Mouse (Mus musculus) forebrain, embryonic 11.5 days (tissue): ENCODE data around the gene Efnb3. TPM values are rescaled to one million over a fixed set of nuclear protein-coding genes. Genes with fewer than 3 reads are reported as not detected.
A peak's percentile ranks its signal among the peaks of the same experiment; 100 is the strongest.

Experiments
- ATAC-seq: fragments of 200-750 bp; cut with Nextera tagmentation; replicated peaks from 2 replicates; pipeline ENCODE4 v1.8.0; 2017; ENCODE audit warnings: moderate TSS enrichment; ENCODE audit not compliant: low FRiP score
- DNase-seq: peaks from one replicate; pipeline ENCODE4 v3.0.0-alpha.2; 2017; ENCODE audit warnings: low spot score
- H3K27ac ChIP-seq: fragments of 300-500 bp; sonication (generic); 2 replicates; pipeline ENCODE4 v1.5.1; 2014; ENCODE audit warnings: low read depth, low read length
- H3K27me3 ChIP-seq: fragments of 300-500 bp; sonication (generic); 2 replicates; pipeline ENCODE4 v1.6.1; 2014; ENCODE audit warnings: mild to moderate bottlenecking, low read length, mixed read lengths; ENCODE audit not compliant: control insufficient read depth, insufficient read depth
- H3K36me3 ChIP-seq: fragments of 300-500 bp; sonication (generic); 2 replicates; pipeline ENCODE4 v1.6.1; 2014; ENCODE audit warnings: mild to moderate bottlenecking, low read length, moderate library complexity, mixed read lengths; ENCODE audit not compliant: control insufficient read depth, insufficient read depth
- H3K4me1 ChIP-seq: fragments of 300-500 bp; sonication (generic); replicated peaks from 2 replicates; pipeline ENCODE4 v1.6.1; 2014; ENCODE audit warnings: low read length, mixed read lengths; ENCODE audit not compliant: control insufficient read depth, insufficient read depth
- H3K4me2 ChIP-seq: fragments of 300-500 bp; sonication (generic); 2 replicates; pipeline ENCODE4 v1.6.1; 2014; ENCODE audit warnings: low read depth, mild to moderate bottlenecking, low read length, moderate library complexity, mixed read lengths; ENCODE audit not compliant: severe bottlenecking
- H3K4me3 ChIP-seq: fragments of 300-500 bp; sonication (generic); 2 replicates; pipeline ENCODE4 v1.5.1; 2014; ENCODE audit warnings: low read depth, low read length
- H3K9ac ChIP-seq: fragments of 300-500 bp; sonication (generic); 2 replicates; pipeline ENCODE4 v1.6.1; 2014; ENCODE audit warnings: low read length
- H3K9me3 ChIP-seq: fragments of 300-500 bp; sonication (generic); 2 replicates; pipeline ENCODE4 v1.6.1; 2016; ENCODE audit warnings: low read length, mixed read lengths; ENCODE audit not compliant: control insufficient read depth
- WGBS: fragments of 180-500 bp; shearing (Covaris S2); extraction: QIAGEN DNeasy Blood & Tissue Kit; methylation state at CpG from one replicate; pipeline ENCODE4 v1.1.7; 2014; 5-methylcytosine and 5-hydroxymethylcytosine counted together
- polyA plus RNA-seq: library from polyadenylated mRNA; unstranded; fragments of >200 nt; fragmentation: Nextera tagmentation; extraction: Ambion mirVana; gene quantifications from 2 replicates; pipeline ENCODE4 v1.2.1, GENCODE M21; 2014

Gene Efnb3
- polyA plus RNA-seq, 1 experiment from 2014 or later = 13.1 TPM

- DNase-seq (no peak), ATAC-seq (no peak)
These were observed 34.3 kb downstream of the Efnb3 start for GRCm38 (mm10) chr11:69525661-69526060.

GRCm38 (mm10) chr11:69523651-69524050, 36.4 kb downstream of the Efnb3 start:
- Histone ChIP-seq H3K4me3 (no peak overlapping the region), H3K9me3 (no peaks in the 10 kb centered on the region), H3K36me3 (no peaks in the 10 kb centered on the region), H3K4me1 (peaks cover 4% of the 10 kb centered on the region; the same call in 1 of the 2 replicates), H3K27me3 (no peaks in the 10 kb centered on the region), H3K27ac (no peak overlapping the region), H3K9ac (no peak overlapping the region), H3K4me2 (no peak overlapping the region)
- DNase-seq (no peak), ATAC-seq (no peak)
- 88% methylated on average over 4 of the region's 4 CpGs for WGBS

More at GRCm38 (mm10) chr11:69525661-69526060, 34.3 kb downstream of the Efnb3 start:
- Histone ChIP-seq H3K4me3 (no peak overlapping the region), H3K4me2 (no peak overlapping the region), H3K27ac (no peak overlapping the region), H3K4me1 (peaks cover 4% of the 10 kb centered on the region; the same call in 1 of the 2 replicates), H3K9me3 (no peaks in the 10 kb centered on the region), H3K9ac (no peak overlapping the region), H3K27me3 (no peaks in the 10 kb centered on the region), H3K36me3 (no peaks in the 10 kb centered on the region)
- WGBS = 86% methylated on average over 9 of the region's 9 CpGs

GRCm38 (mm10) chr11:69521526-69522149, 38.4 kb downstream of the Efnb3 start:
- no peak overlapping the region for H3K4me2 ChIP-seq
- WGBS = 89% methylated on average over 9 of the region's 9 CpGs
- no peaks in the 10 kb centered on the region for H3K9me3 ChIP-seq
- no peaks in the 10 kb centered on the region; the same call in 1 of the 2 replicates for H3K4me1 ChIP-seq
- H3K27ac ChIP-seq = no peak overlapping the region
- no peak overlapping the region for H3K9ac ChIP-seq
- DNase-seq (peak; percentile 29), ATAC-seq (no peak)
- no peaks in the 10 kb centered on the region for H3K27me3 ChIP-seq
- no peak overlapping the region for H3K4me3 ChIP-seq
- H3K36me3 ChIP-seq = no peaks in the 10 kb centered on the region

GRCm38 (mm10) chr11:69519976-69520375, 40.0 kb downstream of the Efnb3 start:
- 90% methylated on average over 4 of the region's 4 CpGs for WGBS
- H3K4me1 ChIP-seq = no peaks in the 10 kb centered on the region
- ATAC-seq (no peak), DNase-seq (peak; percentile 34)
- H3K27ac ChIP-seq = no peak overlapping the region
- no peaks in the 10 kb centered on the region for H3K36me3 ChIP-seq
- H3K4me3 ChIP-seq = no peak overlapping the region
- no peaks in the 10 kb centered on the region for H3K9me3 ChIP-seq
- H3K27me3 ChIP-seq = no peaks in the 10 kb centered on the region
- H3K9ac ChIP-seq = no peak overlapping the region
- no peak overlapping the region for H3K4me2 ChIP-seq

GRCm38 (mm10) chr11:69516661-69517060, 43.3 kb downstream of the Efnb3 start:
- WGBS = 72% methylated on average over 3 of the region's 3 CpGs
- H3K27ac ChIP-seq = no peak overlapping the region
- no peaks in the 10 kb centered on the region for H3K4me1 ChIP-seq
- H3K36me3 ChIP-seq = no peaks in the 10 kb centered on the region
- no peak overlapping the region for H3K9ac ChIP-seq
- H3K4me3 ChIP-seq = no peak overlapping the region
- ATAC-seq = no peak
- no peaks in the 10 kb centered on the region for H3K9me3 ChIP-seq
- H3K4me2 ChIP-seq = no peak overlapping the region
- no peaks in the 10 kb centered on the region for H3K27me3 ChIP-seq
- no peak for DNase-seq

GRCm38 (mm10) chr11:69516151-69516640, 43.8 kb downstream of the Efnb3 start:
- Histone ChIP-seq H3K27me3 (no peaks in the 10 kb centered on the region), H3K27ac (no peak overlapping the region), H3K36me3 (no peaks in the 10 kb centered on the region), H3K4me2 (no peak overlapping the region), H3K4me1 (no peaks in the 10 kb centered on the region), H3K9me3 (no peaks in the 10 kb centered on the region), H3K9ac (no peak overlapping the region), H3K4me3 (no peak overlapping the region)
- no peak for DNase-seq
- no peak for ATAC-seq
- WGBS = 72% methylated on average over 15 of the region's 15 CpGs

GRCm38 (mm10) chr11:69513840-69514239, 46.2 kb downstream of the Efnb3 start:
- no peak overlapping the region for H3K9ac ChIP-seq
- no peak overlapping the region for H3K27ac ChIP-seq
- H3K27me3 ChIP-seq = no peaks in the 10 kb centered on the region
- ATAC-seq = no peak
- no peaks in the 10 kb centered on the region for H3K9me3 ChIP-seq
- WGBS = 11% methylated on average over 6 of the region's 6 CpGs
- no peaks in the 10 kb centered on the region for H3K36me3 ChIP-seq
- no peak overlapping the region for H3K4me3 ChIP-seq
- no peaks in the 10 kb centered on the region for H3K4me1 ChIP-seq
- H3K4me2 ChIP-seq = no peak overlapping the region
- DNase-seq = peak; percentile 73

GRCm38 (mm10) chr11:69510796-69511496, 49.1 kb downstream of the Efnb3 start:
- DNase-seq = peak; percentile 46
- Histone ChIP-seq H3K27me3 (no peaks in the 10 kb centered on the region), H3K4me3 (no peak overlapping the region), H3K9ac (no peak overlapping the region), H3K36me3 (no peaks in the 10 kb centered on the region), H3K4me2 (no peak overlapping the region), H3K4me1 (no peaks in the 10 kb centered on the region), H3K9me3 (no peaks in the 10 kb centered on the region), H3K27ac (no peak overlapping the region)
- ATAC-seq = no peak
- WGBS = 64% methylated on average over 7 of the region's 7 CpGs
